Mouse (Mus musculus) lung, adult 2 months (tissue): ENCODE measurements around the gene Gm49388. TPM values are rescaled to one million over a fixed set of nuclear protein-coding genes. Genes with fewer than 3 reads are reported as not detected.

Source experiments
- DNase-seq: peaks from one replicate; pipeline ENCODE4 v3.0.0; 2022
- H3K4me1 ChIP-seq: fragments of 200-500 bp; 2 replicates; pipeline ENCODE4 v1.6.1; 2011; ENCODE audit warnings: low read length; ENCODE audit not compliant: control insufficient read depth, insufficient read depth
- H3K4me3 ChIP-seq: fragments of 200-500 bp; replicated peaks from 2 replicates; pipeline ENCODE3; 2011; ENCODE audit warnings: low read depth, mild to moderate bottlenecking, control low read depth, low read length; ENCODE audit errors: extremely low read depth
- CTCF ChIP-seq: fragments of 200-500 bp; IDR thresholded peaks from 2 replicates; pipeline ENCODE4 v1.5.1; 2011; ENCODE audit warnings: mild to moderate bottlenecking, low read length, control low read depth; ENCODE audit not compliant: insufficient read depth
- POLR2A ChIP-seq: fragments of 200-500 bp; IDR thresholded peaks from 2 replicates; pipeline ENCODE4 v1.6.1; 2011; ENCODE audit warnings: low read depth, mild to moderate bottlenecking, control low read depth, low read length, borderline replicate concordance; ENCODE audit errors: extremely low read depth
- WGBS: fragments of 180-500 bp; shearing (Covaris S2); methylation state at CpG from one replicate; pipeline ENCODE4 v1.1.7; 2018; 5-methylcytosine and 5-hydroxymethylcytosine counted together
- polyA plus RNA-seq: library from polyadenylated mRNA; depleted of rRNA; stranded (reverse); fragments of >200 nt; gene quantifications from 2 replicates; pipeline ENCODE4 v1.2.3, GENCODE M21; 2012

Gene Gm49388
- polyA plus RNA-seq, 1 experiment, result not detected

- WGBS, result 93% methylated on average over 5 of the region's 5 CpGs
- no peak overlapping the region for H3K4me3 ChIP-seq
- TF ChIP-seq CTCF, result no peak
- TF ChIP-seq POLR2A, result no peak
- DNase-seq, result no peak
- H3K4me1 ChIP-seq, result peaks cover 2% of the 10 kb centered on the region; the same call in 1 of the 2 replicates
These were observed 33.8 kb upstream of the Gm49388 start for GRCm38 (mm10) chr7:127751619-127752018.

GRCm38 (mm10) chr7:127752069-127752468 lies 33.3 kb upstream of the Gm49388 start:
- Histone ChIP-seq H3K4me3 (no peak overlapping the region), H3K4me1 (peaks cover under 1% of the 10 kb centered on the region; the same call in 1 of the 2 replicates)
- no peak for DNase-seq
- no peak for TF ChIP-seq CTCF
- TF ChIP-seq POLR2A, result no peak
- 91% methylated on average over 25 of the region's 27 CpGs for WGBS

GRCm38 (mm10) chr7:127753158-127753557 lies 32.2 kb upstream of the Gm49388 start:
- TF ChIP-seq POLR2A (no peak), CTCF (no peak)
- WGBS, result 58% methylated on average over 5 of the region's 5 CpGs
- Histone ChIP-seq H3K4me1 (no peaks in the 10 kb centered on the region), H3K4me3 (no peak overlapping the region)
- no peak for DNase-seq

DNA sequence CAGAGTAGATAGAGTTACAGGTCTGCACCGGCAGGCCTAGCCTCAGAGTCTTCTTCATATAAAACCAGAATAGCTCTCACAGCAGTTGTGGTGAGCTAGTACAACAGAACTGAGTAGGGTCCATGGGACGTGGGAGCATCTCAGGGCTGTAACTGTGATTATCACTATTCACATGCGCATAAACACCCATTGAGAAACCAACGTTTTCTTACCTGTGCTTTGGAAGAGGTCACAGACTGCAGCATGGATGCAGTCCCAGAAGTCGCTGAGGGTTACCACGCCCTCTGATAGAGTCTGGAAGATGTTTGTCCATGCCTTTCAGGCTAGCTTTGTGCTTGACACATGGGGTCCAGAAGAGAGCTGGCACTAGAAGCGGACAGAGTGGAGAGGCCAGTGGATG lies 31.7 kb upstream of the Gm49388 start:
- TF ChIP-seq CTCF (no peak), POLR2A (no peak)
- Histone ChIP-seq H3K4me1 (no peaks in the 10 kb centered on the region), H3K4me3 (no peak overlapping the region)
- no peak for DNase-seq
- 86% methylated on average over 7 of the region's 7 CpGs for WGBS

DNA sequence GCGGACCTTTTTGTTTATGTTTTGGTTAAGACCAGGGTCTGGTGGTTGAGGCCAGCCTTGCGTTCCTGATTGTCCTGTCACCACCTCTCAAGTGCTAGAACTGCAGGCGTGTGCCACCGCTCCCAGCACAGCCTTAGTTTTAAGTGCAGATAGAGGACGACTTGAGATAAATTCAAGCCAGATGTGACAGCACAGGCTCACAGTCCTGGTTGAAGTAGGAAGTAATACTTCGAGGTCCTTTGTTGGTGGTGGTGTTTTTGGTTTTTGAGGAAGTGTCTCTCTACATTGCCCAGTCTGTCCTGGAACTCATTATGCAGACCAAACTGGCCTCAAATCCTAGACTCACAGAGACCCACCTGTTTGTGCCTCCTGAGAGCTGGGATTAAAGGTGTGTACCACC lies 25.7 kb upstream of the Gm49388 start:
- WGBS, result 48% methylated on average over 6 of the region's 6 CpGs

DNA sequence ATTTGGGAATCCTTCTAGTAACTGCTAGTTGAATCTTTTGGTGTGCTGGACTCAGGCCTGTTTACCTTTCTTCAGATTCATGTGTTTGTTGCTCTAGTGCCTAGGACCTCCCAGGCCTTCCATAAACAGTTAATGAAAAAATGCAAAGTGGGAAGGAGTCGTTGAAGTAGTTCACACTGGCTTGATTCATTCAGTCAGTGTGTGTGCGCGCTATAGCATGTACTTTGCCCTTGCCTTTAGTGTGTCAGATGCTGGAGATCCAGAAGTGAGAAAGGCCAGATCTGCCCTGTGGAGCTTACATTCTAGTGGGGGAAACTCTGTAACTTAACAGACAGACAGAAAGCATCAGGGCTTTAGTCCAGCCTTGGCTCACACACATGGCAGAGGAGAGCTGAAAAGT lies 24.9 kb upstream of the Gm49388 start:
- no peak for DNase-seq
- H3K4me3 ChIP-seq, result no peak overlapping the region
- H3K4me1 ChIP-seq, result no peaks in the 10 kb centered on the region
- TF ChIP-seq CTCF (no peak), POLR2A (no peak)
- WGBS, result 77% methylated on average over 3 of the region's 3 CpGs

More for the DNA sequence above, 25.7 kb upstream of the Gm49388 start:
- TF ChIP-seq POLR2A, result no peak
- TF ChIP-seq CTCF, result no peak
- DNase-seq, result no peak
- Histone ChIP-seq H3K4me1 (no peaks in the 10 kb centered on the region), H3K4me3 (no peak overlapping the region)

GRCm38 (mm10) chr7:127761026-127761425 lies 24.4 kb upstream of the Gm49388 start:
- Histone ChIP-seq H3K4me1 (no peaks in the 10 kb centered on the region), H3K4me3 (no peak overlapping the region)
- peak; percentile 73 for DNase-seq
- TF ChIP-seq CTCF (peak; percentile 97), POLR2A (no peak)
- WGBS, result 12% methylated on average over 7 of the region's 7 CpGs

GRCm38 (mm10) chr7:127763642-127764041 lies 21.8 kb upstream of the Gm49388 start:
- Histone ChIP-seq H3K4me1 (0 out of 2 replicates have a peak, but pooled peaks cover 3% of the 10 kb centered on the region), H3K4me3 (no peak overlapping the region)
- TF ChIP-seq POLR2A, result no peak
- no peak for TF ChIP-seq CTCF
- DNase-seq, result no peak
- 82% methylated on average over 4 of the region's 4 CpGs for WGBS

DNA sequence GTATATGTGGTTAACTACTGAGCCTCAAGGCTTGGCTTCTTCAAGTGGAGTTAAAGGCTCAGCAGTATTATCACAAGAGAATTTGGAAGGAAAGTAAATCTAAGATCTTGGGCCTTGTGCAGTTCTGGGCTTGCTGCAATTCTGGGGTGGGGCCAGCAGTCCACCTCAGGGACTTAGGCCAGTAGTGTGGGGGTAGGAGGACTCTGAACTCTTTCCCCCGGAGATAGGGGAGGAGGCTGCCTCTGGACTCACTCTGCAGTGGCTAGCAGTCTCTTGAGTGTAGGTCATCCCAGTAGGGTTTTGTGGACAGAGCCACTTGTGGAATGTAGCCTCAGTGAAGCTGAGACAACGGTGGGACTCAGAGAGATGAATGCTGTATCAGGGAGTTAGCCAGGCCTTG lies 19.7 kb upstream of the Gm49388 start:
- no peak for TF ChIP-seq CTCF
- no peak for TF ChIP-seq POLR2A
- Histone ChIP-seq H3K4me1 (peaks cover 3% of the 10 kb centered on the region; the same call in 1 of the 2 replicates), H3K4me3 (no peak overlapping the region)
- no peak for DNase-seq
- WGBS, result 79% methylated on average over 2 of the region's 2 CpGs

- 74% methylated on average over 17 of the region's 17 CpGs for WGBS
- Histone ChIP-seq H3K4me3 (no peak overlapping the region), H3K4me1 (peaks cover 3% of the 10 kb centered on the region; the same call in 1 of the 2 replicates)
- no peak for DNase-seq
- TF ChIP-seq CTCF, result no peak
- TF ChIP-seq POLR2A, result no peak
These were observed 18.4 kb upstream of the Gm49388 start for GRCm38 (mm10) chr7:127766851-127767609.
